Mouse (Mus musculus): ENCODE data around the gene Mettl7b.

Gene Mettl7b

DNA sequence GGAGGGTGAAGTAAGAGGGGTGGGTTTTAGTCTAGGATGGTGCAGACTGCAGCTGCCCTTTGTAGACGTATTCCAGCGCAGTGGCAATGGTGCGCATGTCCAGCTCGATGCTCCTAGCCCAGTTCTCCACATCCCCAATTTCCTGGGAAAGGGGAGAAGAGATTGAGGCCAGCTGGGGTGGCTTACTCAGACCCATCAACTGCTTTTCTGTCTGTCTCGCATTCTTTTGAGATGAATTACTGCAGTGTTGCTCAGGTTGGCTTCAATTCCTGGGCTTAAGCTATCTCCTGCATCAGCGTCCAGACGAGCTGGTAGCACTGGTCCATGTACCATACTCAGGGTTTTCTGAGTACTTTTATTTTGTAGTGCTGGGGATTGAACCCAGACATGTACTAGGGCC lies 40.8 kb downstream of the Mettl7b start:
- no peak for DNase-seq (ENCODE audit: low spot score in 2 of 2)

- no peak for DNase-seq (ENCODE audit: low spot score in 2 of 2)
Observed at GRCm38 (mm10) chr10:128919203-128919631, 41.6 kb downstream of the Mettl7b start.

GRCm38 (mm10) chr10:128918246-128918645 lies 42.5 kb downstream of the Mettl7b start:
- no peak for DNase-seq (ENCODE audit: low spot score in 2 of 2)

GRCm38 (mm10) chr10:128917400-128917799 lies 43.4 kb downstream of the Mettl7b start:
- DNase-seq (ENCODE audit: low spot score in 2 of 2) = no peak

DNA sequence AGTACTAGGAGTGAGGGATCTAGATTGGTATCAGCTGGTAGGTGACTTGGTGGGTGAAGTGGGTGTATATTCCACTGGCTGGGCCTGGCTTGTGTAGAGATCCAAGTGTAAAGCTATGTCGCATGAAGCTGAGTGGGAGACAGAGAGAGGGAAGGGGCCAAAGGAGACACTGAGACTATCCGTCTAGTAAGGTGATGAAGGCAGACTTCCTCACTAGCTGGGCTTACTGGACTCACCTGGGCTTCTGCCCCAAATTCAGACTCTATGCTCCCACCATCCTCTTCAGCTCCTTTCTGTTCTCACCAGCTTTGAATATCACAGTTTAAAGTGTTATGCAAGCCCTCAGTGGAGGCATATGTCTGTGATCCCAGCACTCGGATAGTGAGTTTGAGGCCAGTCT lies 44.1 kb downstream of the Mettl7b start:
- no peak for DNase-seq (ENCODE audit: low spot score in 2 of 2)

DNA sequence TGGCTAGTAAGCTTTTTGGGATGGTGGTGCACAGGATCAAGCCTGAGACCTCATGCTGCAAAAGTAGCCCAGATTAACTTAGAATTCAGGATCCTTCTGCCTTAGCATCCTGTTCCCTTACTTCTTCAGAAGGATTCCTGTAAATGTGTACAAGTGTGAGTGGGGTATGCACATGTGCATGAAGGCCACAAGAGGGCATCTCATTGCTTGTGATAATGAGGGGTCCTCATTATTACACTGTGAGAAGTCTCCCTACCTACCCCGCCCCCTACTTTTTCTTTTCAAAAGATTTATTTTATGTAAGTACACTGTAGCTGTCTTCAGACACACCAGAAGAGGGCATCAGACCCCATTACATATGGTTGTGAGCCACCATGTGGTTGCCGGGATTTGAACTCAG lies 45.2 kb downstream of the Mettl7b start:
- no peak for DNase-seq (ENCODE audit: low spot score in 2 of 2)

DNA sequence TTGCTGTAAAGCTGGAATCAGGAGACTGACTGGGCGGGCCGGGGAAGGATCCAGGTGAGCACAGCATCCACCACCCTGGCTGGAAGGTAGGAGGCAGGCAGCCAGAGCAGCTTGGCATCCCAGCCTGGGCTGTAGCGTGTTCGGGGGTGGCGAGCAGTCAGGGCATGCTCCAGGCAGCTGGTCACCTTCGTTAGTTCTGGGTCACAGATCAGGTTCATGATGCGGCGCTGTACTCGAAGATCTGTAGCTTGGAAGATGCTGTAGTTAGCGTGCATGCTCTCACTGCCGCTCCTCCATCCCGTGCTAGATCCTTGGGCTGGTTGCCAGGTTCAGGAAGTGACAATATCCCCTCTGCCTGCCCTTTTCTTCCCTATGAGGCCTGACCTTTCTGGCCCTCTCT lies 47.1 kb downstream of the Mettl7b start:
- no peak for DNase-seq (ENCODE audit: low spot score in 2 of 2)

DNA sequence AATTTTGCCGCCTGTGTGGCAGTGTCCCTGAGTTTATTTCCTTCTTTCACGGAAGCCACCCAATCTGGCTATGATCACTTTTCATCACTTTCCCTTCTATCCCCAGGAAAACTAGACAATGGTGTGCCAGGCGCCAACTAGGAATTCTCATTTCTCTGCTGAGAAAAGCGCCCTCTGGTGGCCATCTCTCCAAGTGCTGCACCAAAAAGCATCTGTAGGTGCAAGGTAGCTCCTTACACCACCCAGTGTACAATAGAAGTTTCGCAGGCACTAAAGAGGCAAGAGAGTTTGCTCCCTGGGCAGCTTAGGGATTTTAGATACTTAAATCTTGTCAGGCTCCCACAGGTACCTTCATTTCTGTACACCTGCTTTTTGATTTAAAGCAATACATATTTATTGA lies 47.6 kb downstream of the Mettl7b start:
- peak; percentile 70 to 87 for DNase-seq (ENCODE audit: low spot score in 2 of 2)

GRCm38 (mm10) chr10:128912791-128913190 lies 48.0 kb downstream of the Mettl7b start:
- no peak for DNase-seq (ENCODE audit: low spot score in 2 of 2)

DNA sequence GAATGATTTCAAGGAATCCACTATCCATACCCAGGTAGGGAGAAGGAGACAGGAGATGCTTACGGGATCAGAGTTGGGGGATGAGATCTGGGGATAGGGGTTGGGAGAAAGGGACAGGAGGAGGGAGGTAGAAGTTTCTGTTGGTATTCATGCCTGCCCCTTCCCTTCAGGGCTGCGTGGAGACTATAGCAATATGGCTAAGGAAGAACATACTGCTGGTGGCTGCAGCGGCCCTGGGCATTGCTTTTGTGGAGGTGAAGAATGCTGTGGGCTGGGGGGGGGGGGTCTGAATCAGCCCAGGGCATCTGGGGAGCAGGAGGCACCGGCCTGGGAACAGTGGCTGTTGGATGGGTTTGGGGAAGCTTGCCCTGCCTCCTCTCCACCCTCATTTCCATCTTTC lies 48.5 kb downstream of the Mettl7b start:
- no peak for DNase-seq (ENCODE audit: low spot score in 2 of 2)

- DNase-seq (ENCODE audit: low spot score in 2 of 2) = no peak
Observed at GRCm38 (mm10) chr10:128911430-128911829, 49.4 kb downstream of the Mettl7b start.

- DNase-seq (ENCODE audit: low spot score in 2 of 2) = peak in 1 of 2 experiments; percentile 36
Observed at GRCm38 (mm10) chr10:128910066-128910841, 50.5 kb downstream of the Mettl7b start.

GRCm38 (mm10) chr10:128909567-128910028 lies 51.2 kb downstream of the Mettl7b start:
- DNase-seq (ENCODE audit: low spot score in 2 of 2) = peak in 1 of 2 experiments; percentile 35

GRCm38 (mm10) chr10:128908778-128909448 lies 51.9 kb downstream of the Mettl7b start:
- no peak for DNase-seq (ENCODE audit: low spot score in 2 of 2)

Measured in spleen, postnatal 10 days (tissue).